ENCODE assay signal across 35 mouse cellular contexts in the genomic region with DNA sequence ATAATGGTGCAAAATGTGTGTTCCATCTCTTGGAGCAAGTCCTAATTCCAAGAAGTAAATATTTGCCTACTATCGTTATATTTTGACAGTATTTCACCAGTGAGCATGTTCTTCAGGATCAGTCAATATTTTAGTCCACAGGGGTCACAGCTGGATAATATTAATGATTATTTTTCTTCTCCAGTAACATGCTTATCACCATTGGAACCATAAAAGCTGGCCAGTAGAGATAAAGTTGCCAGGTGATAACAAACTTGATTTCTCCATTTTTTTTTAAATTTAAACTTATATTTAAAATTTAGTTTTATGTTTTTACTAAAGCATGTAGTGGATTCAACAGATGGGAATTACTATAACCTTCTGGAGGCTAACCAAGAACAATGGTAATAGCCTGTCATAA.
"Had no signal": no experiment of that assay in that cellular context is flagged by ENCODE, and none has a peak within 500 bp of the region (broad histone marks: within the 10 kb centered on the region; RNA-seq: fewer than 3 reads in every experiment).

No protein-coding gene starts in this region.

- H3K9me3 ChIP-seq: heart, embryonic 10.5 days; heart, embryonic 12.5 days; heart, embryonic 13.5 days; heart, embryonic 15.5 days; hindbrain, embryonic 10.5 days; hindbrain, embryonic 12.5 days; hindbrain, embryonic 13.5 days; hindbrain, embryonic 15.5 days; intestine, embryonic 15.5 days; kidney, embryonic 15.5 days had no signal

- H3K27ac ChIP-seq: heart, embryonic 10.5 days; heart, embryonic 13.5 days; heart, embryonic 15.5 days; hindbrain, embryonic 10.5 days; hindbrain, embryonic 12.5 days; hindbrain, embryonic 13.5 days; hindbrain, embryonic 14.5 days; hindbrain, embryonic 15.5 days; hindbrain, postnatal 0 days; intestine, embryonic 15.5 days; kidney, embryonic 15.5 days; kidney, postnatal 0 days; layer of hippocampus, adult 2 months had no signal

- ATAC-seq: hindbrain, embryonic 16.5 days; hindbrain, postnatal 0 days; inflammation-experienced regulatory T-cells, adult 6 months; intestine, embryonic 15.5 days; intestine, embryonic 16.5 days; intestine, postnatal 0 days had no signal

- H3K9ac ChIP-seq: heart, embryonic 12.5 days; heart, embryonic 13.5 days; heart, embryonic 15.5 days; hindbrain, embryonic 12.5 days; hindbrain, embryonic 13.5 days; hindbrain, embryonic 14.5 days; hindbrain, embryonic 15.5 days; intestine, embryonic 15.5 days; kidney, embryonic 15.5 days had no signal

- DNase-seq: heart, postnatal 10 days; heart, postnatal 14 days; heart, postnatal 36 days; heart, postnatal 4 days; kidney, adult 11 months; kidney, adult 18-20 months; kidney, adult 2 months; kidney, adult 8-10 months; kidney, adult 9 months; kidney, postnatal 10 days; kidney, postnatal 14 days; kidney, postnatal 25 days; kidney, postnatal 36 days; kidney, postnatal 4 days; layer of hippocampus, adult 9-11 months; layer of hippocampus, postnatal 36 days had no signal

- H3K36me3 ChIP-seq: heart, embryonic 10.5 days; heart, embryonic 12.5 days; heart, embryonic 13.5 days; heart, embryonic 15.5 days; hindbrain, embryonic 10.5 days; hindbrain, embryonic 12.5 days; hindbrain, embryonic 13.5 days; hindbrain, embryonic 15.5 days; intestine, embryonic 15.5 days; kidney, embryonic 15.5 days had no signal

- H3K4me3 ChIP-seq: heart, embryonic 10.5 days; heart, embryonic 12.5 days; heart, embryonic 13.5 days; heart, embryonic 15.5 days; hindbrain, embryonic 10.5 days; hindbrain, embryonic 12.5 days; hindbrain, embryonic 13.5 days; hindbrain, embryonic 15.5 days; intestine, embryonic 15.5 days; kidney, embryonic 15.5 days; layer of hippocampus, adult 2 months had no signal

- H3K27me3 ChIP-seq: heart, embryonic 12.5 days; heart, embryonic 13.5 days; heart, embryonic 15.5 days; hindbrain, embryonic 12.5 days; hindbrain, embryonic 13.5 days; hindbrain, embryonic 15.5 days; intestine, embryonic 15.5 days; kidney, embryonic 15.5 days had no signal

- H3K4me2 ChIP-seq: heart, embryonic 11.5 days; heart, embryonic 12.5 days; heart, embryonic 13.5 days; heart, embryonic 15.5 days; hindbrain, embryonic 12.5 days; hindbrain, embryonic 13.5 days; hindbrain, embryonic 14.5 days; hindbrain, embryonic 15.5 days; intestine, embryonic 15.5 days; kidney, embryonic 15.5 days had no signal

- H3K4me1 ChIP-seq: heart, embryonic 10.5 days; heart, embryonic 12.5 days; heart, embryonic 13.5 days; heart, embryonic 15.5 days; hindbrain, embryonic 10.5 days; hindbrain, embryonic 12.5 days; hindbrain, embryonic 13.5 days; hindbrain, embryonic 15.5 days; intestine, embryonic 15.5 days; kidney, embryonic 15.5 days had no signal
